Mouse (Mus musculus) ES-E14 (cell line): ENCODE results near the gene Pigs. TPM values are rescaled to one million over a fixed set of nuclear protein-coding genes. Genes with fewer than 3 reads are reported as not detected.

ENCODE experiments used
- DNase-seq: peaks from one replicate; pipeline ENCODE4 v3.0.0-alpha.2; 2013; ENCODE audit warnings: low read depth, low spot score
- H3K27ac ChIP-seq: 2 replicates; pipeline ENCODE4 v1.5.1; 2012; ENCODE audit warnings: low read depth, mild to moderate bottlenecking, low read length, moderate library complexity, mixed read lengths; ENCODE audit not compliant: poor library complexity, insufficient read depth, severe bottlenecking
- H3K36me3 ChIP-seq: 2 replicates; pipeline ENCODE4 v1.6.1; 2012; ENCODE audit warnings: mild to moderate bottlenecking, low read length, moderate library complexity, mixed read lengths; ENCODE audit not compliant: control insufficient read depth, poor library complexity, insufficient read depth, severe bottlenecking
- H3K4me1 ChIP-seq, 2 experiments: fragments of 150-350 bp in 1 of 2; sonication (generic) in 1 of 2; 2 replicates each; pipeline ENCODE4 v1.6.1; 2012; ENCODE audit warnings: low read length in 2 of 2, mild to moderate bottlenecking in 1 of 2, mixed read lengths in 1 of 2; ENCODE audit not compliant: control insufficient read depth in 2 of 2, insufficient read depth in 2 of 2, poor library complexity in 1 of 2
- H3K4me3 ChIP-seq, 2 experiments: fragments of 150-350 bp in 1 of 2; sonication (generic) in 1 of 2; 2 replicates each; pipeline ENCODE4 v1.5.1; 2012; ENCODE audit warnings: low read length in 2 of 2, low read depth in 1 of 2, mild to moderate bottlenecking in 1 of 2, mixed read lengths in 1 of 2; ENCODE audit not compliant: insufficient read depth in 1 of 2, poor library complexity in 1 of 2, severe bottlenecking in 1 of 2
- H3K9ac ChIP-seq: 2 replicates; pipeline ENCODE4 v1.6.1; 2012; ENCODE audit warnings: low read depth, mild to moderate bottlenecking, low read length, mixed read lengths; ENCODE audit not compliant: poor library complexity, insufficient read depth, severe bottlenecking
- H3K9me3 ChIP-seq: fragments of 150-350 bp; sonication (generic); 2 replicates; pipeline ENCODE4 v1.6.1; 2012; ENCODE audit warnings: low read depth, mild to moderate bottlenecking, low read length; ENCODE audit not compliant: control insufficient read depth, insufficient read depth
- CHD2 ChIP-seq: IDR thresholded peaks from 2 replicates; pipeline ENCODE4 v1.6.1; 2014; ENCODE audit warnings: mild to moderate bottlenecking, low read depth, low read length, inconsistent platforms
- HCFC1 ChIP-seq: IDR thresholded peaks from 2 replicates; pipeline ENCODE4 v1.6.1; 2012; ENCODE audit warnings: low read length, inconsistent platforms, borderline replicate concordance; ENCODE audit not compliant: insufficient read depth
- MAFK ChIP-seq: IDR thresholded peaks from 2 replicates; pipeline ENCODE4 v1.6.1; 2014; ENCODE audit warnings: mild to moderate bottlenecking, low read depth, low read length, inconsistent platforms; ENCODE audit not compliant: insufficient read depth
- ZC3H11A ChIP-seq: IDR thresholded peaks from 2 replicates; pipeline ENCODE4 v1.6.1; 2012; ENCODE audit warnings: low read depth, mild to moderate bottlenecking, inconsistent platforms, low read length, borderline replicate concordance
- ZNF384 ChIP-seq: IDR thresholded peaks from 2 replicates; pipeline ENCODE4 v1.6.1; 2012; ENCODE audit warnings: low read depth, low read length, inconsistent platforms
- in situ Hi-C, 2 experiments: fragments of 600-800 bp; cut with MboI; formaldehyde crosslinking; loops; one replicate each; pipeline ENCODE4 v1.15.1; 2025; ENCODE audit warnings: low sequenced_read_pairs in 2 of 2, inconsistent platforms in 1 of 2; ENCODE audit not compliant: unreplicated experiment in 2 of 2
- total RNA-seq: library from RNA; depleted of rRNA; stranded (reverse); fragments of 300-350 nt; gene quantifications from 2 replicates; pipeline ENCODE4 v1.2.3, GENCODE M21; 2012; rRNA removed

Gene Pigs
- total RNA-seq, 1 experiment = 45.7 TPM

DNA sequence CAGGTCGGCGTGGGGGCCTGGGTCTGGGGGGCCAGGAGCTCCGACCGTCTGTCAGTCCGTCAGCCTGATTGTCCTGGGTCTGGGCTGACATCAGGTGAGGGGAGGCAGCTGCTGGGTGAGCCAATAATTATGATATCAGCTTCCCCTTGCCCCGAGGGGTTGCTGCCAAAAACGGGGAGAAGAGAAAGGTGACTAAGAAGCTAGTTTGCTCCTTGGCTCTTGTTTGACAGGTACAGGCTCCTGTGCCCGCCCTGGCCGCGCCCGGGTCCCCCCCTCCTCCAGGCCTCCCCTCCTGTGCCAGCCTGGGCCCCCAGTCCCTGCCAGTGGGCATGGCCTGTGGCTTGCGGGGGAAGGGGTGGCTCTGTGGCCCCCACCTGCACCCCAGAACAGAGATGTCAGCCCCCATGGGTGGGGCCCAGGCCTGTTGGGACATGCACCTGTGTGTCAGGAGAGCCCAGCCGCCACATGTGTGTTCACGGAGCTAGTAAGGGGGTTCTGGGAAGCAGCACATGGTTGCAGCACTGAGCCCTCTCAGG, 58.4 kb downstream of the Pigs start, which contains the start of gene Foxn1:
TSS of gene Foxn1 (minus strand) at position 51 of the 536 bp plus-strand sequence.
- in situ Hi-C loops = no loop called here
- Histone ChIP-seq H3K9me3 (no peaks in the 10 kb centered on the region), H3K4me3 (no peak within 1 kb of the TSS), H3K9ac (no peak within 1 kb of the TSS), H3K27ac (no peak within 1 kb of the TSS), H3K36me3 (no peaks in the 10 kb centered on the region), H3K4me1 (peaks cover 0 to 5% of the 10 kb centered on the region in 2 experiments; a peak in 1 of 4 replicates)
- DNase-seq = no peak
- no peak for TF ChIP-seq CHD2
- TF ChIP-seq ZC3H11A = no peak
- TF ChIP-seq ZNF384 = no peak
- TF ChIP-seq MAFK = no peak
- no peak for TF ChIP-seq HCFC1

Other genes starting within 250 kb of the Pigs start
- gene Eral1, start 248.0 kb upstream of the Pigs start, total RNA-seq = 29.6 and 33.5 TPM in 2 replicates
- gene Fam222b, start 233.8 kb upstream of the Pigs start, total RNA-seq = 8.9 and 11.7 TPM in 2 replicates
- gene Traf4, start 162.8 kb upstream of the Pigs start, total RNA-seq = 74.4 and 78.2 TPM in 2 replicates
- gene Nek8, start 151.7 kb upstream of the Pigs start, total RNA-seq = 15.3 and 25.4 TPM in 2 replicates
- 75.6 and 78.6 TPM in 2 replicates for gene Tlcd1, start 151.7 kb upstream of the Pigs start, total RNA-seq
- gene Rpl23a, start 144.8 kb upstream of the Pigs start, total RNA-seq = 2,611 and 2,664 TPM in 2 replicates
- 33.8 and 36.1 TPM in 2 replicates for gene Rab34, start 140.0 kb upstream of the Pigs start, total RNA-seq
- 0.80 and 1.1 TPM in 2 replicates for gene Proca1, start 135.0 kb upstream of the Pigs start, total RNA-seq
- 81.3 and 123 TPM in 2 replicates for gene Sdf2, start 82.7 kb upstream of the Pigs start, total RNA-seq
- gene Supt6, start 82.4 kb upstream of the Pigs start, total RNA-seq = 60.6 and 63.0 TPM in 2 replicates
- gene 2610507B11Rik, start 66.7 kb upstream of the Pigs start, total RNA-seq = 210 and 285 TPM in 2 replicates
- gene BC030499, start 37.6 kb upstream of the Pigs start, total RNA-seq = 2.0 TPM in 2 replicates
- gene Spag5, start 26.9 kb upstream of the Pigs start, total RNA-seq = 58.2 and 96.2 TPM in 2 replicates
- 5.0 and 9.8 TPM in 2 replicates for gene Aldoc, start 5.4 kb upstream of the Pigs start, total RNA-seq
- 22.2 and 24.5 TPM in 2 replicates for gene Unc119, start 15.1 kb downstream of the Pigs start, total RNA-seq
- gene Foxn1, start 58.1 kb downstream of the Pigs start, total RNA-seq = not detected in 2 replicates
- 0.13 TPM in 1 of 2 replicates, not detected in the other for gene Slc13a2, start 93.8 kb downstream of the Pigs start, total RNA-seq
- 21.4 and 29.0 TPM in 2 replicates for gene Slc46a1, start 137.3 kb downstream of the Pigs start, total RNA-seq
- gene Sarm1, start 169.3 kb downstream of the Pigs start, total RNA-seq = 3.7 and 5.0 TPM in 2 replicates
- 0.26 TPM in 1 of 2 replicates, not detected in the other for gene Vtn, start 170.7 kb downstream of the Pigs start, total RNA-seq
- gene Sebox, start 175.0 kb downstream of the Pigs start, total RNA-seq = 0.31 and 0.32 TPM in 2 replicates
- gene Tmem199, start 183.8 kb downstream of the Pigs start, total RNA-seq = 73.1 and 73.8 TPM in 2 replicates
- 88.3 and 88.5 TPM in 2 replicates for gene Poldip2, start 183.8 kb downstream of the Pigs start, total RNA-seq
- 18.0 and 28.3 TPM in 2 replicates for gene Tnfaip1, start 207.9 kb downstream of the Pigs start, total RNA-seq
- 45.8 and 59.2 TPM in 2 replicates for gene Ift20, start 207.9 kb downstream of the Pigs start, total RNA-seq
- gene Tmem97, start 222.4 kb downstream of the Pigs start, total RNA-seq = 248 and 312 TPM in 2 replicates